Mouse (Mus musculus): ENCODE measurements around the gene Srebf2.
"Not testable (repeated sequence)": the region's sequence is repeated elsewhere in the genome, so short reads cannot be mapped to it uniquely, and the experiment has no call there.

Gene Srebf2

GRCm38 (mm10) chr15:82221104-82221860, 74.3 kb downstream of the Srebf2 start:
- no peak for DNase-seq (ENCODE audit: low read depth in 2 of 2, low spot score in 2 of 2)

- DNase-seq (ENCODE audit: low read depth in 2 of 2, low spot score in 2 of 2), result no peak
Measured at GRCm38 (mm10) chr15:82223251-82223650, 76.3 kb downstream of the Srebf2 start.

- DNase-seq (ENCODE audit: low read depth in 2 of 2, low spot score in 2 of 2), result peak; percentile 43 to 47
Measured at GRCm38 (mm10) chr15:82223657-82224601, 76.9 kb downstream of the Srebf2 start, which contains the start of gene Tnfrsf13c. Gene Tnfrsf13c, minus strand, starts transcription at chr15:82224369.

GRCm38 (mm10) chr15:82224602-82225215, 77.7 kb downstream of the Srebf2 start:
- no peak for DNase-seq (ENCODE audit: low read depth in 2 of 2, low spot score in 2 of 2)

- DNase-seq (ENCODE audit: low read depth in 2 of 2, low spot score in 2 of 2), result no peak
Measured at GRCm38 (mm10) chr15:82225769-82226168, 78.8 kb downstream of the Srebf2 start.

GRCm38 (mm10) chr15:82229542-82230045, 82.6 kb downstream of the Srebf2 start:
- DNase-seq (ENCODE audit: low read depth in 2 of 2, low spot score in 2 of 2), result no peak

- DNase-seq (ENCODE audit: low read depth in 2 of 2, low spot score in 2 of 2), result no peak
Measured at GRCm38 (mm10) chr15:82230098-82230611, 83.2 kb downstream of the Srebf2 start.

- no peak for DNase-seq (ENCODE audit: low read depth in 2 of 2, low spot score in 2 of 2)
Measured at GRCm38 (mm10) chr15:82231100-82231499, 84.1 kb downstream of the Srebf2 start.

- no peak for DNase-seq (ENCODE audit: low read depth in 2 of 2, low spot score in 2 of 2)
Measured at GRCm38 (mm10) chr15:82231591-82232378, 84.8 kb downstream of the Srebf2 start.

- no peak for DNase-seq (ENCODE audit: low read depth in 2 of 2, low spot score in 2 of 2)
Measured at GRCm38 (mm10) chr15:82232651-82233050, 85.7 kb downstream of the Srebf2 start.

- DNase-seq (ENCODE audit: low read depth in 2 of 2, low spot score in 2 of 2), result no peak
Measured at GRCm38 (mm10) chr15:82235661-82236060, 88.7 kb downstream of the Srebf2 start.

GRCm38 (mm10) chr15:82236565-82236964, 89.6 kb downstream of the Srebf2 start:
- DNase-seq (ENCODE audit: low read depth in 2 of 2, low spot score in 2 of 2), result peak; percentile 86 to 89

GRCm38 (mm10) chr15:82243311-82243710, 96.3 kb downstream of the Srebf2 start:
- no peak for DNase-seq (ENCODE audit: low read depth in 2 of 2, low spot score in 2 of 2)

- no peak for DNase-seq (ENCODE audit: low read depth in 2 of 2, low spot score in 2 of 2)
Measured at GRCm38 (mm10) chr15:82243742-82244114, 96.7 kb downstream of the Srebf2 start.

GRCm38 (mm10) chr15:82244115-82244804, 97.3 kb downstream of the Srebf2 start, which contains the start of gene Cenpm:
Gene Cenpm, minus strand, starts transcription at chr15:82244748.
- peak; percentile 83 to 91 for DNase-seq (ENCODE audit: low read depth in 2 of 2, low spot score in 2 of 2)

- not testable (repeated sequence) for DNase-seq (ENCODE audit: low read depth in 2 of 2, low spot score in 2 of 2)
Measured at GRCm38 (mm10) chr15:82244805-82245161, 97.8 kb downstream of the Srebf2 start.

GRCm38 (mm10) chr15:82247131-82247776, 100.3 kb downstream of the Srebf2 start:
- DNase-seq (ENCODE audit: low read depth in 2 of 2, low spot score in 2 of 2), result no peak

- no peak for DNase-seq (ENCODE audit: low read depth in 2 of 2, low spot score in 2 of 2)
Measured at GRCm38 (mm10) chr15:82251579-82251978, 104.6 kb downstream of the Srebf2 start.

- DNase-seq (ENCODE audit: low read depth in 2 of 2, low spot score in 2 of 2), result no peak
Measured at GRCm38 (mm10) chr15:82252097-82252496, 105.1 kb downstream of the Srebf2 start, which contains the start of gene 1500009C09Rik. Gene 1500009C09Rik, plus strand, starts transcription at chr15:82252397.
